Mouse (Mus musculus) frontal cortex, postnatal 25 days (tissue): Measurements from ENCODE around the gene Cdc26.

ENCODE experiments used
- DNase-seq, 2 experiments: peaks; one replicate each; pipeline ENCODE4 v3.0.0; 2022; ENCODE audit warnings: low spot score in 2 of 2

Cdc26 gene

DNA sequence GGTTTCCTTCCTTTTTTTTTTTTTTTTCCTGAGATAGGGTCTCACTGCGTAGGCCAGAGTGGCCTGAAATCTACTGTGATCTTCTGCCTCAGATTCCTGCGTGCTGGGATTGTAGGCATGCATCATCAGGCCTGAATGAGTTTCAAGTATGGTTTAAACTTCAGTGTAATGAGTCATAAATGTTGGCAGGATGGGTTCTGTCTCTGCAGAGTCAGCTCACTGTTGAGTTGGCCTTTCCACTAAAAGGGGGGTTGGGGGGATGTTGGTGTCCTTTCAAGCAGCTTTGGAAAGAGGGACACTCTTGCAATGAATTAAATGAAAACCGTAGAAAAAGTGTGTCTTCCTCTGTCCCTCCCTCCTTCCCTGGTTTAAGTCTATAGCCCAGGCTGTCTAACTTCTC lies 9.5 kb downstream of the Cdc26 start:
- DNase-seq: no peak

DNA sequence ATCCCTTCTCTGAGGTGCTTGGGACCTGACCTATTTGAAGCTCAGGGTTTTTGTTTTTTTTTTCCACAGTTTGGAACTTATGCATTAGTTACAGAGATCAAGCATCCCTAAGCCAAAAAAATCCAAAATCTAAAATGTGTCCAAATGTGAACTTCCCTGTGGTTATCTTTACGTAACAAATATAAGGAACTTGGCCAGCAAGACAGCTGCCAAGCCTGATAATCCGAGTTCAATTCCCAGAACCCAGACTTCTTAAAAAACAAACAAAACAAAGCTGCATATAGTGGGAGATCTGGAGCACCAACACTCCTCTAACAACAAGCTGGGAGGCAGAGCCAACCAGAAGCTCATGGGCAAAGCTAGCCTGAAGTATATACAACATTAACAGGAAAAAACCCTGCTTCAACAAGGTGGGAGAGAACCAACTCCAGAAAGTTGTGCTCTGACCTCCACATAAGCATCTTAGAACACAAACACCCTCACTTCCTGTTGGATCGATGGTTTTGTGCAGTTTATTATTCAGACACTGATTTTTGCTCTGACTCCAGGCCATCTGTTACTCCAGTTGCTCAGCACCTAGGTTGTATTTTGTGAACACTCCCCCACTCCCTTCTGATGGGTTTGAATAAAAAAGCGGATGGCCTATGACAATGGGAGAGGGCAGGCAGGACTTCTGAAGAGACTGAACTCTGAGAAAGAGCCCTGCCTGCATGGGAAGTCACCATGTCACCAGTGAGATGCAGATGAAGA lies 10.7 kb downstream of the Cdc26 start:
- no peak for DNase-seq

DNA sequence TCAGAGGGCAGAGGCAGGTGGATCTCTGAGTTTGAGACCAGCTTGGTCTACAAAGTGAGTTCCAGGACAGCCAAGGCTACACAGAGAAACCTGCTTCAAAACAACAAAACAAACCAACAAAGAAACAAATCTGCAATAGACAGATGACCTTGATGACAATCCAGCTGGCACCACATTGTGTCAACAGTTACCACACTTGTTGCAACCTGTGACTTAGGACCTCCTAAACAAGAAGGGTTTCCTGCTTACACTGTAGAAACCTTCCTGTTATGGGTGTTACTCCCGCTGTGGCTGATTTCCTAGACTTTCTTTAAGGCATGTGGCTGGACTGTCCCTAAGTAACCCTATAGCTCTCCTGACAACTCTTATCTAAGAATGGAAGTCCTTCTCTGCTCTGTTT lies 12.6 kb downstream of the Cdc26 start:
- no peak for DNase-seq

DNA sequence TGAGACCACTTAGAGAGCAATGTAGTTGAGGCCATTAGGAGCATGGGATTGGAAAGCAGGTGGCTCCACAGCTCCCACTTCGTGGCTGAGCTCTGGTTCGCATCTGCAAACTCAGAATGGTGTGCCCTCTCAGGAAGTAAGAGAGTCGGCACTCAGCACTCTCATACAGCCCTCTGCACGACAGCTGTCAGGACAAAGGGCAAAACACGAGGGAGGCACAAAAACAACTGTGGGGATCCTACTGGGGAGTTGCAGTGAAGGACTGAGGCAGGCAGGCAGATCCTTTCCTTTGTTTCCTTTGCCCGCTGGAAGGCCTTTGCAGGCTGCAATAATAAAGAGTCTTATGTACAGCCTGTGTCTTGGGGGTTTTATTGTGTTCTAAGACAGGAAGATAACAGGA lies 15.0 kb downstream of the Cdc26 start:
- no peak for DNase-seq

DNA sequence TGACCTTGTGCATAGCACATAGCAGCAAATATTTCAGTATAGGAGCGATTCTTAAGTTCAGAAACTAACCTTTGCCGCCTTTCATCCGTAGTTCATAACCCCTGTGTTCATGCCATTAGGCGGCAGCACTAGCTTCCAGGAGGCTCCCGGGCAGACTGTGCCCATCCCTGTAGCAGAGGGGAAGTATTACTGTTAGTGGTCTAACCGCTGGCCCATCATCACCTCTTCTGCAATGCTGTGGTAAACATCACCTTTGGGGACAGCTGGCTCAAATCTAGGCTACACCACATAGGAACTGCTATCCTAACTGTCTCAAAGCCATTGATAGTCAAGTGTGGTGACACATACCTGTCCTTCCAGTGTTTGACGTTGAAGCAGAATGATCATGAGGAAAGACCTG lies 16.6 kb downstream of the Cdc26 start:
- no peak for DNase-seq

DNA sequence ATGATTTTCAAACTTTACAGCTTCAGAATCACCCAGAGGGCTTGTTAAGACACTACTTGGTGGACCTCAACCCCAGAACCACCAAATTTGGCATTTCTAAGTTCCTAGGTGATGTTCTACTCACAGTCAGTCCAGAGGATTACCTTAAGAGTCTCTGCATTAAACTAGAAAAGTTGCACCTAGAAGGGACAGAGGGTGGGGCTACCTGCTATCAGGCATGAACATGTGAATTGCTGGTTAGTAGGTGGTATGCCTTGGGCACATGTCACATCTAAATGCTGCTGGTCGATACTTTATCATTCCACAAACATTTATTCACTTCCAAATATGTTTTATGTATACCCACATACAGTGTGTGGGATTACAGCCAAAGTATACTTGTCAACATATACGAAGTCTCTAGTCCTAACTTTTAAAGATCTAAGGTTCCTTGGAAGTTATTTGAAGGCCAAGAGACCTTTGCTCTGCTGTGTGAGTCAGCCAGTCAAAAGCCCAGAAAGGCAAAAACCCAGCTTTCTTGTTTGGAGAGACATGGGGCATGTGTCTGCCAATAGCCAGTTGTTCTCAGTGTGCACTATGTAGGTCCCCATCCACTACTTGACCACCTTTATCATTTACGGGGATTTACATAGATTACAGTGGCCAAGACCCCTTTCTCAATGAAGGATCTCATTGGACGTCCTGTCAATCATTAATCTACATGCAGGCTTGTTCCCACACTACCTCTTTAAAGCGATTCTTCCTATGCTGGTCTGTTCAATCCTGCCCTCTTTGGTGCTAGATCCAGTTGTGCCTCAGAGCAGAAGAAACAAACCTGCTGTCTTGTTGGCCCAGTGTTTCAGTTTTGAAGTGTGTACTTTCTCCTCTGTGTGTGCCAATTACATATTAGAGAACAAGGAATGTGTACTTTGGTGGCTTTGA lies 18.6 kb downstream of the Cdc26 start:
- no peak for DNase-seq

DNA sequence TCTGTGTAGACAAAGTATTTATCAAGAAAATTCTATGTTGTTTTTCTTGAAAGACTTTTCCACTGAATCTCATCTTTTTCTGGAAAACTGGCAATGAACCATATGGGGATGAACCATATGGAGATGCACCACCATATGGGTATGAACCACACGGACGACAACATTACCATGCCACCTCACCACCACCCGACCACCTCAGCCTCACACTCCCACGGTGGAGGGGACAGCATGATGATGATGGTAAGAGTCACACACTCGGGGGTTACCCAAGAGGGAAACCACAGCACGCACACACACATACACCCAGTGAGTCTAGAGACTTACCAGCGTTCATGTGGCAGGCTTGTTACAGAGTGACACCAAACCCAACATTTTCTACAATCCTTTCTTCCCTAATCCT lies 23.0 kb downstream of the Cdc26 start:
- DNase-seq: no peak

DNA sequence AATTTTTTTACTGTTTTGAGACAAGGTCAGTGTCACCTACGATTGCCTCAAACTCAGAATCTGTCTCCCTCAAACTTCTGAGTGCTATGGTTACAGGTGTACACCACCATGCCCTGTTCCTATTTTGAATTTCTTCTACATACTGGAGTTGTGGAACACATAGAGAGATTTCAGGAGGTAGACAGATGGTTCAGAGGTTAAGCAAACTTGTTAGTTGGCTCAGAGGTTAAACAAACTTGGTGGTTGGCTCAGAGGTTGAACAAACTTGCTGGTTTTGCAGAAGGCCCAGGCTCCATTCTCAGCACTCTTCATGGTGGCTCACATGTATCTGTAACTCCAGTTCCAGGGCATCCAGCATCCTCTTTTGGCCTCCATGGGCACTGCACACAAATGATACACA lies 24.3 kb downstream of the Cdc26 start:
- no peak for DNase-seq

DNA sequence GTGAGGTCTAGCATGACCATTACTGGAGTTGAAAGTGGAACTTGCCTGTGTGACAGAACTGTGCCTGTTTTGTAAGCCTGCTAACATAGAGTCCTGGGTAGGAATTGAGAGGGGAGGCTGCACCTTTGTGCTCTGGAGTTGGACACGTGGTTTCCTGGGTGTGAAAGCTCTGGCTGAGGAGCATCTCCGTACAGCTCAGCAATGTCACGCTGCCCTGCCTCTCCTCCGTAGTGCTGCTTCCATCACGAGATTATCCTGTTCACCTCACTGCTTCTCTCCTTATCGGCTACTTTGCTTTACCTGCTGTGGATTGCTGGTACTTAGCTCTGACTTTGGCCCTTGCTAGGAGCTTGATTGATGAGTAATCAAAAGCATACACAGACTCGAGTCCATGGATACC lies 24.7 kb downstream of the Cdc26 start:
- no peak for DNase-seq

DNA sequence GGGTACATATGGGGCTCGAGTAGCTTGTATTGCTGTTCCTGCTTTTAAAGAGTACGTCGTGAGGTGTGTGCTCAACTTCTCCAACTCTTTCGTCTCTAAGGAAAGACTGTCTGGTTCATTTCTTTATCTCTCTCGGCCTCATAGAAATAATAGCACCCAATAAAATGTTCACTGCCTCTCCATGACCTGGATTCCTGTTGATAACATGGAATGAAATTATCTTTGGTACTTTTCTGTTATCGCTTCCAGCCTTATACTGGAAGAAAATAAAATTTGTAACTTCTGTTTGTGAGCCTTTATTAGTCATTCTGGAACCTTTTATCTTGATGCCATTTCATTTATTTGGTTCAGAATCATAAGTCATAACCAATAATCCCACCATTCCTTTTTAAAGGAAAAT lies 25.2 kb downstream of the Cdc26 start:
- no peak for DNase-seq

DNA sequence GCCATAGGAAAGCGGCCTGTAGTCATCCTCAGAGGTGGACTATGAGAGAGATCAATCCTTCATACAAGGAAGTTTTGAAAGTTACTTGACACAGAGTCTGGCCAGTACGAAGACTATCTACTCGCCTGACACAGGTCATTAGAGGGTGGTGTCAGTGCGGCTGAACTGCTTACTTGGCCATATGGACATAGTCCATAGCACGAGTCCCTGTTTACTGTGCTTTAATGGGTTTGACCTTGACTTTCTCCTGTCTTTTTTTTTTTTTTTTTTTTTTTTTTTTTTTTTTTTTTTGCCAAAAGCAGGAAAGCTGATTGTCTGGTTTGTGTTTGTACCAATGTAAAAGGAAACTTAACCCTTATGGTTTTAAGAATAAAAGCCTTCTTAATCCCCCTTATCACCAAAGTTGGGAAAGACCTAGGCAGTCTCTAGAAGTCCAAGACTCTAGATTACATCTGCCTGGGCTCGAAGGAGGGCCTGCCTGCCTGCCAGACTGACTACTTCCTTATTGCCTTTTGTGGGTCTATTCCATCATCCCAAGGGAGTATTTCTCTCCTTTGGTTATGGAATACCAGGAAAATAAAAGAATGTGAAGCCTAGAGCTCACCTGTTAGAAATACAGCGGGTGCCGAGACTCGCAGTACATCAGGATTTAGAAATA lies 28.6 kb downstream of the Cdc26 start:
- DNase-seq: no peak

DNA sequence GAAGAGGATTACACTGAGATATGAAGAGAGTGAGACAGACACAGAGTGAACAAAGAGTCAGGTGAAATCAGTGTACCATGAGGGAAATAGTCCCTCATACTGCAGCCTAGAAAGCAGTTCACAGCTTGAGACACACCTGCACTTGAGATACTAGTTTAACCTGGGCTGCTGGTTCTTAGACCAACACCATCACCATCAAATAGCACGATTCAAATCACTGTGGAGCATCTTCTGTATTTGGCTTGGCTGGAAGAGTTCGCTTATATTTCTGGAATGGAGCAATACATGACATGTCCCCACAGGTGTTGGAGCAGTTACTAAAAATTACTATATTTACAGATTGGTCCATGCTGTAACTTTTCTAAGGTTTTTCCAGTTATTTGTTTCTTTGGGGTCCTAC lies 32.3 kb downstream of the Cdc26 start:
- no peak for DNase-seq

DNA sequence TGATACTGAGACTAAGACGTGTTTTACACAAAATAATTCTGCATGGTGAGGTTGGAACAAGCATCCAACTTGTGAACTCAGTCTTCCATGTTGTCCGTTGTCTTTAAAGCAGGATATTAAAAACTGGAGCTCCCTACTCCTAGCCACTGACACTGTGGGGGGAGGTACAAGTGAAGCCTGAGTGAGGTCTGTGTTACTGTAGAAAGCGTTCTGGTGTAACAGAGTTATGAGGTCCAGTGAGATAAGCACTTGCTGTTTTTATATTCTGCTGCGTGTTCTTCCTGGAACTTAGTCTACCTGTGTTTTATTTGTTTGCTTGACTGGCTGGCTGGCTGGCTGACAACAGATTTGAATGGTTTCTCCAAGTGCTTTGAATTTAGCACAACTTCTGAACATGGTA lies 34.1 kb downstream of the Cdc26 start:
- no peak for DNase-seq

DNA sequence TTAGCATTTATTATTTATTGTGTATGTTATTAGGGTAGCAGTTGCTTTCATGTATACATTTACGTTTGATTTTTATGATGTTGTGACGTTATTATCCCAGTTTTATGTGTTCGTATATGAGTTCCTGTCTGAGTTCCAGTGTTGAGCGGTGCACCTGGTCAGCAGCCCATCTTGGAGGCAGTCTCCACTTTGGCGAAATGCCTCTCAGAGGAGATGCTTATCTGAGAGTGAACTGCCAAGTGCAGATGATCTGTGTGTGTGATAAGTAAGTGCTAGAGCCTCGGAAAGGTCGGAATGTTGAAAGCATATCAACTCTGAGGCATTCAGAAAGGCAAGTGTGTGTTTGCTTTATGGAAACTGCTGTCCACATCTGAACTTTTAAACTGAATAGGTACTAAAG lies 34.8 kb downstream of the Cdc26 start:
- no peak for DNase-seq

DNA sequence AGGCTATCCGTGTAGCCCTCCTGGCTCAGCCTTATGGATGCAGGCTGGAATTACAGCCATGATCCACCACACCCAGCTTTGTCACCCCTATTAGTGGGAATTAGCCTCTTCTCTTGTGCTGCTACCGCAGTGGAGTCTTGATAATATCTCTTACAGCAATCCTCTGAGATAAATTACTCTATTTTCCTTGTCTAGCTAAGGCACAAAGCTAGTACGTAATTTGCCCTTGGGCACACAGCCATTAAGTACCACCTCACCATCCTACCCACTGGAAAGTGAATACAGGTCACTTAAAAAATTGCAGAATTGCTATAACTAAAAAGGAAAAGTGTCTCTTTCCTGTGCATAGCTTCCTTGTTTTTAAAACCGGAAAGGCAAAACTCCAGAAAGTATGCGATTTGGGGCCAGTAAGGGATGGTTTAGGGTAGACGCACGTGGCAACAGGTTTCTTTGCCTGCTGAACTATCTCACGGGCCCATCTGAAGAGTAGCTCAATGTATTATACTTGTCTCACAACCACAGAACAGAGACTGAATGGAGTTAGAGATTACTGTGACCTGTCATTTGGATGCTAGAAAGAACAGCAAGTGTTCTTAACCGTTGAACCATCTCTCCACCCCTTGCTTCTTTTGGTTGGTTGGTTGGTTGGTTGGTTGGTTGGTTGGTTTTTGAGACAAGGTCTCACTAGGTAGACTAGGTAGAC lies 35.5 kb downstream of the Cdc26 start:
- no peak for DNase-seq

DNA sequence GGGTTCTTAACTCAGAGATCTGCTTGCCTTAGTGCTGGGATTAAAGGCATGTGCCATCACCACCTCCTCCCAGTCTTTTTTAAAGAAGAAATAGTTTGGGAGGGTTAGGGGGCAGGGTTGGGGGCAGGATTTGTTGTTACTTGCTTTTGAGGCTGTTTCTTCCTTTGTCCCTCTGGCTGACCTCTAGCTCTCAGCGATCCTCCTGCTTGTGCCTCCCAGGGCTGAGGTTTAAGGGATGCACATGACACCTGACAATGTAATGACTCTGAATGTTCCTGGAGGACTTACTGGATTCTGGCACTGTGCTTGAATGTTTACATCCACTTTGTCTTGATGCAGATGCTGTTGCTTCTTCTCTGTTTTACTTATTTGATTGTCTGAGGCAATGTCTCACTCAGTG lies 36.0 kb downstream of the Cdc26 start:
- DNase-seq: no peak

DNA sequence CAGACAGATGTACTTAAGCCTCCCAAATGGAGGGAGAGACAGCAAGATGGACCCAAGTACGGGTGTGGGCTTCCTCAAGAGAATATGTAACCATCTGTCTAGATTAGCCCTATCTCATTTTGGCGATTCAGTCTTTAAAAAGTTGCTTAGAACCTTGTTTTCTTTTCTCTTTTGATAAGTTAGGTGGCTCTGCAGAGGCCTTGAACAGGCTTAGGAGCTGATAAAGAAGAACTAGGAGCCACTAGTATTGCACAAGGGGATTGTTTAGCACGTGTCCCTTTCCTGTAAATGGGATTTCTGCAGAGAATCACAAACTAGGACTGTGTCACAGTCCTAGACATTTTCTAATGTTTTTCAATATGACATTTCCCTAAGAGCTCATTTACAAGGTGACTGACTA lies 39.4 kb downstream of the Cdc26 start:
- DNase-seq: no peak

DNA sequence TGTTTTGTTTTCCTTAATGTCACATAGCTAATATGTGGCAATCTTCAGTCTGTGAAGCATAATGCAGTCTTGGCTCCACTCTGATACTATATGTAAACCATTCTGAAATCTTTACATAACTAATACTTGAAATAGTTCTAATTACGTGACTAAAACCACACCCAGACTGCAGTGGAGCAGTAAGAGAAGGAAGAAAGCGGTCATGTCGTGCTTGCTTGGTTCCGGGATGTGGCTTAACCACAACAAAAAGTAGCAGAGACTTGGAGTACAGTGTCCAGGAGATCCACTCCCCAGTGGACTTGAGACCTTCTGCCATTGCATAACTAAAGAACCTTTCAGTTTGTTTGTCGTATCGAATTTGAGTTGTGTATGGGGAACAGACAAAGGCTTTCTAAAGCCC lies 40.9 kb downstream of the Cdc26 start:
- DNase-seq: no peak

DNA sequence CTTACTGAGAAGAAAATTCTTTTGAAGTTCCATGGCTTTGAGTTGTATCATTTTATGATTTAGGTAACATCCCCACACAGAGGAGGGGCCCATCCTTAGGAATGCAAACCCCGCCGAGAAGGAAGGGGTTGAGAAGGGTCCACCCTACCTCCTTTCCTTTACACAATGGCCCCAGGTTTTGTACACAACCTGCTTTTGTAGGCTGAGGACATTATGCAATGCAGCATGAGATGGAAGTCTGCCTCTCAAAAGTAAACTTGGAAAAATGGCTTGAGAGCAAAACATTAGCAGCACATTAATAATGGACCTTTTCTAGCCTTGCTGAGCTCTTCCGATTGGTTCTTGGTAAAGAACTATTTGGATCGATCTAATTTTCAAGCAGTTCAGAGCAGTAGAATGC lies 42.2 kb downstream of the Cdc26 start:
- no peak for DNase-seq

DNA sequence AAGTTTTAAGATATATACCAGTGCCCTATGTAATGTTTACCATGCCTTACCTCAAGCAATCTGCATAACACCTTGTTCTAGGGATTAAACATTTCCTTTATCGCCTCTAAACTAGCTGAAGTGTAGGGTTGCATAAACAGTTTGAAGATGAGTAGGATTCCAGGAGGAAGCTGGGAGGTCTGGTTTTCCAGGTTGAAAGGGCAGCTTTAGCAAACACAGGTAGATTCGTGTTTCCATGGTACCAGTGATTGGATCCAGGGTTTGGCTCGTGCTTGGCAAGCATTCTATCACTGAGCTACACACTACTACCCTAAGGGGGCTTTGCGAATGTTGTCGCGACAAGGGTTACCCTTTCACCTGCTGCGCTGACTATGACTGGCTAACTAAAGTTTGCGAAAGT lies 44.1 kb downstream of the Cdc26 start:
- no peak for DNase-seq

DNA sequence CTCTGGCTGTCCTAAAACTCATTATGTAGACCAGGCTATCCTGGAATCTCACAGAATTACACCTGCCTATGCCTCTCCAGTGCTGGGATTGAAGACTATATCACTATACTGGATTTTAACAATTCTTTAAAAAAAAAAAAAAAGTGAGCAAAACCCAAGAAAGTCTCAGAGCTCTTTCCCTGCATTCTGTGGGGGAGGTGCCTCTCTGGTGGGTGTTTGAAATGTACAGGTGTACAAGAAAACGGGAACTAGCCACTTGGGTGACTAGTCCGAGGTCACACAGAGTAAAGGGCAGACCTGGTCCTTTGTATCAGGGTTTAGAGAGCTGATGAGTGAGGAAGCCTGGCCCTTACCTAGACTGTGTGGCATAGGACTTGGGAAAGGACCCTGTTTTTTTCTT lies 46.0 kb downstream of the Cdc26 start:
- DNase-seq: no peak

DNA sequence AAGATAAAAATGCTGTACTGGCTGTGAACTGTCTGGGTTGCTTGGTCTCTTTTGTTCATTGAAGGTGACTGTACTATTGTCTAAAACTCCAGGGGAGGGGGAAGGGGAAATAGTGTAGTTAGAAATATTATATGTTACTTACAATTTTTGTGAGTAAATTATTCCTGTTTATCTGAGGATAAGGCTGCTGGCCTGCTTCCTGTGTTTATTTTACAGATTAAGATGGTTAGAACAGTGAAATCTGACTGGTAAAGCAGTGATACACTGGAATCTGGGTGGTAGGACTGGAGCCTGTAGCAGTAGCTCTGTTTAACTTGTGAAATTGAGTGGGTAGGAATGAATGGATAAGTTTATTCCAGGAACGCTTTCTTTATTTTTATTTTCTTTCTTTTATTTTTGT lies 46.4 kb downstream of the Cdc26 start:
- DNase-seq: no peak
